Mouse (Mus musculus) left cerebral cortex, adult 18-20 months (tissue): ENCODE measurements around the gene Tspyl3. TPM values are rescaled to one million over a fixed set of nuclear protein-coding genes. Genes with fewer than 3 reads are reported as not detected.

ENCODE experiments used
- DNase-seq, 2 experiments: peaks; one replicate each; pipeline ENCODE4 v3.0.0; 2021 to 2022; ENCODE audit warnings: low spot score in 2 of 2, mixed read lengths in 1 of 2
- total RNA-seq, 2 experiments: library from RNA; stranded (reverse); gene quantifications; 2 replicates each; pipeline ENCODE4 v1.2.3; 2021

Gene Tspyl3
- total RNA-seq, 2 experiments from 2014 or later = 24.3 to 24.8 TPM

DNA sequence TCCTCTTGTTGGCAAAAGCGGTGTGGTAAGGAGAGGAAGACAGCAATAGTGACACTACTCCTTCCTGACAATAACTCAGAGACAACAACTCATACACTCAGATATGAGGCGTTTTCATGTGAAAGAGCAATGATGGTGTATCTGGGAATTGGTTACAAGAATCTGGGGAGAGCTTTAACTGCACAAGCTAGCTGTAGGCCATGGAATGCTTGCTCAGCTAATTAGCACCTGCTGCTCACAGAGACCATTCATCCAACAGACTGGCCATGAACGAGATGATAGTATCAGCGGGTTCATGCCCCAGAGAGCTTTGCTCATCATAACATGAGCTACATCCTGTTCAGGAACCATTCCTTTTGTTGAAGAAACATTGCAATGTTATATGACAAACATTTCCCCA lies 12.0 kb upstream of the Tspyl3 start:
- DNase-seq = no peak

DNA sequence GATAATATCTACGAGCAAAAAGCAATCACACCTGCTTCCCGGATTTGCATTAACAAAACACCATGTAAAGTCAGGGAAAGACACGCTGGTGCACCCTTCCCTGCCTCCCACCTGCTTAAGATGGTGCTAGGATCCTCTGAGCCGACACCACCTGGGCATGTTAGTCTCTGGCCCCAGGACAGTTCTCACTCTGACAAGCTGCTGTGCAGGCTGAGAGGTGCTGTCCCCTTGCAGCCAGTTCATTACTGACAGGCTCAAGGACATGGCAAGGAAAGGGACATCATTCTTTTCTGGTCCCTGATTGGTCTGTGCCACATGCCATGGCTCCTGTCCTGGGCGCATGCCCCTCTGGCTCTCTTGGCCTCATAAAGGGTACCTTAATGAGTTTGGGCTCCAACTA lies 3.3 kb upstream of the Tspyl3 start:
- DNase-seq = no peak

DNA sequence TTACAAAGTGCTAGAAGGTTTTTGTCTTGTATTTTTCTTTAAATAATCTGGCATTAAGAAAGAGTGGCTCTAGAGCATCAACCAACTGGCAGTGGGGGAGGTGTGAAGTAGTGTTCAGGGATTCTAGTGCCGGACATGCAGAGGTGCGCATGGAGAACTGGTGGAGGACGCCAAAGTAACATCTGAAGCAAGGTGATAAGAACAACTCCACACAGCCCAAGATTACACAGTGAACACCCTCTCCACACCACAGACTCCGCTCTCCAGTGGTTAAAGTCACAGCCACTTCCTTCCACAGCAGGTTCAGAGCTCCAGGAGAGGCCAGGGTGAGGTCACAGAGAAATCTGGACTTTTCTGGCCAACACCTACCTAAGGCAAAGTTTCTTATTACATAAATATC lies 2.7 kb upstream of the Tspyl3 start:
- DNase-seq = no peak

DNA sequence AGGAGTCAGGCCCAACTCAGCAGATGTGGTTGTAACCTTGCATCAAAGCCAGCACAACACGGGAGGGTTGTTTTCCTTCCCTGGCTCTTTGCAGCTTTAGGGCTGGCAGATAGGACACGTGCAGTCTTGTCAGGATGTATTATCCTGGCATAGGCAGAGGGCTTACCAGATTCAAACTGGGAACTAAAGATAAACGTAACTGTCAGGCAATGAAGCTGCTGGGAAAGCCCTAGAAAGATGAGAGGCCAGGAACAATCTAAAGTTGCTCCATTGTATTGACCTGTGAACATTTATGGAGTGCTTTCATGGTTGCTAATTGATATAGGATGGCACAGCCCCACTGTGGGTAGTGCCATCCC lies 333 bp upstream of the Tspyl3 start:
- no peak for DNase-seq

- DNase-seq = no peak
These were observed 2.7 kb downstream of the Tspyl3 start for GRCm38 (mm10) chr2:153222566-153222965.

GRCm38 (mm10) chr2:153222130-153222529 lies 3.1 kb downstream of the Tspyl3 start:
- DNase-seq = no peak

DNA sequence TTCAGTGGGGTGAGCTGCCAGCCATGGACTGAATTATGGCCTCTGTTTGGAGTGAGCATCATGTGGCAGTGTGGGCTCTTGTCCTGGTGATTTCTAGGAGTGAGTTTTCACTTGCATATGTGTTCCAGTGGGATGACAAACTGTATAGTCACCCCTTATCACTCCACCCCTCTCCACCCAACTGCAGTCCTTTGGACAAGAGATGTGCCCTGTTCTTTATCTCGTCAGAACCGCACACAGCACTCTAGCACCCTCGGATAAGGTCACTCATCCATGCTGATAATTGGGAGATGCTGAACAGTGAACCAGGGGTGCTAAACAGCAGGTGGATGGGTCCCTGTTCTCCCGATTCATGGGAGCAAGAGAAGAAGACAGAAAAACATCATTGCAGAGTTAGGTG lies 3.6 kb downstream of the Tspyl3 start:
- DNase-seq = no peak

DNA sequence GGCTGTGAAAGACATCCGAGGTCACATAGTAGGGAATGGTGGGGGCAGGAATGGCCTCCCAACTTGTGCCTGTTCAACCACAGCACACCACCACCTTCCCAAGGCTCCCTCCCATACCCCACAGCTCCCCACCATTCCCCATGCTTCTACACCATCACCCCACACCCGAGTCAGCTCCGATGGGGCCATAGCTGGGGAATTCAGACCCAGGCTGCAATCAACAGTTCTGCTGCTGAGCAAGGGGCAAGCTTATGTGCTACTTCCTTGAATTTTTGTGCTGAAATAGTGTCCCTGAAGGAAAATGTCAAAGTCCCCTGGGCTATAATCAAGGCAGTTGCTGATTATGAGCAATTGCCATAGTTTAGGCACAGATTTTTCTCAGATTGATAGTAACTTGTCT lies 6.7 kb downstream of the Tspyl3 start:
- no peak for DNase-seq

DNA sequence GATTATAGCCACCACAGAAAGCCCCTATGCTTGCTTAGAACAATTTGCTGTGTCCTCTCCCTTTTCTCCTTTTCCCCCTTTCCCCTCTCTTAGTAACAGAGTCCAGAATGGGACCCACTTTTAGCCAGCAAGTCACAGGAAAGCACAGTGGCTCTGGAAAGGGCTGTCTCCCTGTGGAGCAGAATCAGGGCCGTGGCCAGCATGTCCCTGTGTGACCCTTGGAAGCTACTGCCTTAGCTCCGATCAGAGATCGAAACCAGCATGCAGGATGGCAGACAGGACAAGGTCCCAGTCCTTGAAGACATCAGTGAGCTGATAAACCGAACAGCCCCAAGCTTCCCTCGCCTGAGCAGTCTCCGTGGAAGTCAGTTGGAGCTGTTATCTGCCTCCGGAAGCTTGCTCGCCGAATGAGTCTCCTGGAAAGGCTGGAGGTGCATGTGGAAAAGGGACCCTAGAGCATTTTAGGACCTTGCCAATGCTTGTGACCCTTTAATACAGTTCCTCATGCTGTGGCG lies 7.4 kb downstream of the Tspyl3 start:
- DNase-seq = no peak

GRCm38 (mm10) chr2:153215421-153215820 lies 9.8 kb downstream of the Tspyl3 start:
- no peak for DNase-seq

- no peak for DNase-seq
These were observed 10.4 kb downstream of the Tspyl3 start for GRCm38 (mm10) chr2:153214771-153215259.

GRCm38 (mm10) chr2:153213351-153213750 lies 11.9 kb downstream of the Tspyl3 start:
- no peak for DNase-seq

DNA sequence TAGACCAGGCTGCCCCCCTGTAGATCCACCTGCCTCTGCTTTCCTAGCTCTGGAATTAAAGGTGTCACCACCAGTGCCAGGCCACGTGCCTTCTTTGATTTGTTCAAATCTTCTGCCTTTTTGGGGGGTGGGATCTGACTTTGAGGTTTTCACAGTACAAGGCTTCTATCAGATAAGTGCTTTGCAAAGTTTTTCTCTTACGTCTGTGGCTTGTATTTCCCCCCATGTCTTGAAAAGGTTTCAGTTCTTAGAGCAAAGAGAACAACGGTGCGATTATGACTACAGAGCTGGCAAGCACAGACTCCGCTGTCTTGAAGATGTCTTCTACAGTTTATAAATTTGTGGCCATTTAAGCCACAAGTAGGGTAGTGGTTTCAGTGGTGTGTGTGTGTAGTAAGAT lies 13.8 kb downstream of the Tspyl3 start:
- no peak for DNase-seq

GRCm38 (mm10) chr2:153209286-153209685 lies 16.0 kb downstream of the Tspyl3 start:
- no peak for DNase-seq

GRCm38 (mm10) chr2:153208149-153208548 lies 17.1 kb downstream of the Tspyl3 start:
- DNase-seq = no peak

DNA sequence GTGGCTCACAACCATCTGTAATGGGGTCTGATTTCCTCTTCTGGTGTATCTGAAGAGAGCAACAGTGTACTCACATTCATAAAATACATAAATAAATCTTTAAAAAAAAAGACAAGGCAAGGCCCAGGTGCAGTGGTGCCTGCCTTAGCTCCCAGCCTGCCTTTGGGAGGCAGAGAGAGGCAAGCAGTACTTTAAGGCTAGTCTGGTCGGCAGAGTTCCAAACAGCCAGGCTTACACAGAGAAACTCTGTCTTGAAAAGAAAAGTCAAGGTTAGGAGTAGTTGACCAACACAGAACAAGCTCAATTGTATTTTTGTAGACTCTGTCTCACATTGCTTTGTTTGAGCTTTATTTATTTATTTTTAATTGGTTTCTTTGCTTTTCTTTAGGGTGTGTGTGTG lies 22.5 kb downstream of the Tspyl3 start:
- DNase-seq = no peak

- DNase-seq = no peak
These were observed 26.1 kb downstream of the Tspyl3 start for GRCm38 (mm10) chr2:153199114-153199513.

DNA sequence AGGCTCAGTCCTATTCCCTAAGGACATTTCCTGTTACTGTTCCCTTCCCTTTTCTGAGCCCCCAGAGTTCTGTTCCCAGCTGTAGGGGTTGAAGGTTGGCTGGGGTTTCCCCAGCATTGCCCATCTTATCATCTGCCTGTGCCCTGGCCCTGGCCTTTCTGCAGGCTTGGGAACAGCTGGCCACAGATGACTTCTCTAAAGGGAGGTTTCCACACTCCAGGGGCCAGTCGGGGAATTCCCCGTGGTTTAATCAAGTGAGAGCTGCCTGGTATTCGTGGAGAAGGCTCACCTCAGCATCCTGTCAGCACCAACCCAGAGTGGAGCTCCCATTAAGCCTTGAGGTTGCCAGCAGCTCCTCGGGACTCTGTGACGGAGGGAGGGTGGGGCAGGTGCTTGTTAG lies 26.8 kb downstream of the Tspyl3 start:
- no peak for DNase-seq

GRCm38 (mm10) chr2:153194255-153194654 lies 31.0 kb downstream of the Tspyl3 start:
- no peak for DNase-seq

DNA sequence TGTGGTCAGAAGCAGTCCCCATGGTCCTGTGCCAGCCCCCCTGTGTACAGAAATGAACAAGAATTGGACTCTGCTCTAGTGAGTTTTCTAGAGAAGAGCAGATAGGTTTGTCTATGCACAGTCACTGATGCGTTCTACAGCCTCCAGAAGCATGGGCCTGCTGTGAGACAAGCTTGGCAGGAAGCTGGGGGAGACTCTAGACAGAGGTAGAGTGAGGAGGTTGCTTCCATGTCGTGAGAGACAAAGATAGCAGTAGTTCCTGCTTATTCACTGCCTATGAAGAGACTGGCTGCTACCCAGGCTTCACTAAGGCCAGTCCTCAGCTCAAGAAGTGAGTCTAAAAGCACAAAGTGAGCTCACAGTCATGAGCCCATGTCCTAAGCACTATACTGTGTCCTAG lies 34.0 kb downstream of the Tspyl3 start:
- no peak for DNase-seq

GRCm38 (mm10) chr2:153187848-153188247 lies 37.4 kb downstream of the Tspyl3 start:
- DNase-seq = no peak

DNA sequence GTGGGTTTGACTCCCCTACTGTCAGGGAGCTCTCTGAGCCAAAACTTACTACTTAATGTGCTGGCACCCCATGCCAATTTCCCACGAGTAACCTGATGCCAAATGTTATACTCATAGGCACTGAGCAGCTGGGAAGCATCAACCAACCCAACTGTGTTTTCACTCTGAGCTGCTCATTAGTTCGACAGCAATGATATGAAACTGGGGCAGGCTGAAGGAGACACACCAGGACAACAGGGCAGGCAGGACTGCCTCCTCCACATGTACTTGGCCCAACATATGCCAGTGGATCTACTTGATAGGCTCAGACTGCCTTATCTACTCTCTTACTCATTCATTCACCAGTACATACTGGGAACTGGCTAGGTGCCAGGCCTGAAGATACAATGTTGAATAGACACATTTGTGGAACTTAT lies 39.1 kb downstream of the Tspyl3 start:
- peak in 1 of 2 experiments; percentile 25 for DNase-seq

DNA sequence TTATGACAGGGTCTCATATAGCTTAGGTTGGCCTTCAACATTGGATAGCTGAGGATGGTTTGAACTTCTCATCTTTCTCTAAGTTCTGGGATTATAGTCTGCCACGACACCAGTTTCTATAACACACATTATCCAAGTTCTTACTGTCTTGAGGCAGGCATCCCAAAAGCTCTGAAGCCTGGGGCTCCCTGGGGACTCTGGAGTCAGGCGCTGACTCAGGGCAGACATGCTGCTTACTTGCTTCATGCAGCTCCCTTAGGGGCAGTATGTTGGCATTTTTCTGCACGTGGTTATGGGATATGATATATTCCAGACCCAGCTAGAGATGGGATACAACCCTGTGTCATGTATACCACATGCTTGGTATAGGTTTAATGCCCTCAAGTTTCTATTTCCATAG lies 45.3 kb downstream of the Tspyl3 start:
- no peak for DNase-seq
